Mouse (Mus musculus) neural tube, embryonic 11.5 days (tissue): ENCODE data around the gene Rps6kc1. TPM values are rescaled to one million over a fixed set of nuclear protein-coding genes. Genes with fewer than 3 reads are reported as not detected.

ENCODE experiments used
- ATAC-seq: fragments of 200-750 bp; cut with Nextera tagmentation; 2 replicates; pipeline ENCODE4 v1.8.0; 2017; ENCODE audit warnings: moderate number of reproducible peaks, mild to moderate bottlenecking, moderate TSS enrichment, moderate library complexity; ENCODE audit not compliant: insufficient read depth, low FRiP score, low TSS enrichment
- DNase-seq: peaks from one replicate; pipeline ENCODE4 v3.0.0-alpha.2; 2015; ENCODE audit warnings: low spot score
- H3K27ac ChIP-seq: fragments of 300-500 bp; sonication (generic); 2 replicates; pipeline ENCODE4 v1.5.1; 2014; ENCODE audit warnings: low read depth, mild to moderate bottlenecking, low read length
- H3K27me3 ChIP-seq: fragments of 300-500 bp; sonication (generic); 2 replicates; pipeline ENCODE4 v1.6.1; 2014; ENCODE audit warnings: mild to moderate bottlenecking, low read length, mixed read lengths; ENCODE audit not compliant: control insufficient read depth, insufficient read depth
- H3K36me3 ChIP-seq: fragments of 300-500 bp; sonication (generic); 2 replicates; pipeline ENCODE4 v1.6.1; 2014; ENCODE audit warnings: mild to moderate bottlenecking, low read length, moderate library complexity, mixed read lengths; ENCODE audit not compliant: control insufficient read depth, insufficient read depth
- H3K4me1 ChIP-seq: fragments of 300-500 bp; sonication (generic); 2 replicates; pipeline ENCODE4 v1.6.1; 2014; ENCODE audit warnings: low read length, mixed read lengths; ENCODE audit not compliant: control insufficient read depth, insufficient read depth
- H3K4me2 ChIP-seq: fragments of 300-500 bp; sonication (generic); 2 replicates; pipeline ENCODE4 v1.6.1; 2014; ENCODE audit warnings: low read depth, mild to moderate bottlenecking, moderate library complexity
- H3K4me3 ChIP-seq: fragments of 300-500 bp; sonication (generic); 2 replicates; pipeline ENCODE4 v1.5.1; 2014; ENCODE audit warnings: low read depth, low read length
- H3K9ac ChIP-seq: fragments of 300-500 bp; sonication (generic); 2 replicates; pipeline ENCODE4 v1.6.1; 2014; ENCODE audit warnings: mild to moderate bottlenecking, low read length
- H3K9me3 ChIP-seq: fragments of 300-500 bp; sonication (generic); 2 replicates; pipeline ENCODE4 v1.6.1; 2016; ENCODE audit warnings: low read length; ENCODE audit not compliant: control insufficient read depth
- WGBS: fragments of 180-500 bp; shearing (Covaris S2); extraction: QIAGEN DNeasy Blood & Tissue Kit; methylation state at CpG from one replicate; pipeline ENCODE4 v1.1.7; 2014; 5-methylcytosine and 5-hydroxymethylcytosine counted together
- polyA plus RNA-seq: library from polyadenylated mRNA; unstranded; fragments of >200 nt; fragmentation: Nextera tagmentation; extraction: Ambion mirVana; gene quantifications from 2 replicates; pipeline ENCODE4 v1.2.1, GENCODE M21; 2014

Rps6kc1 gene
- polyA plus RNA-seq, 1 experiment from 2014 or later: 22.5 TPM

- peaks cover 2% of the 10 kb centered on the region; the same call in 1 of the 2 replicates for H3K36me3 ChIP-seq
- H3K27me3 ChIP-seq: no peaks in the 10 kb centered on the region
- no peak overlapping the region for H3K4me3 ChIP-seq
- no peaks in the 10 kb centered on the region for H3K9me3 ChIP-seq
- DNase-seq (no peak), ATAC-seq (no peak)
- no peaks in the 10 kb centered on the region for H3K4me1 ChIP-seq
- no peak overlapping the region for H3K4me2 ChIP-seq
- WGBS: 91% methylated on average over 5 of the region's 5 CpGs
- no peak overlapping the region for H3K9ac ChIP-seq
- H3K27ac ChIP-seq: no peak overlapping the region
Measured at GRCm38 (mm10) chr1:190861626-190862025, 49.9 kb downstream of the Rps6kc1 start.

- H3K4me2 ChIP-seq: no peak overlapping the region
- no peak overlapping the region for H3K4me3 ChIP-seq
- DNase-seq (no peak), ATAC-seq (no peak)
- no peaks in the 10 kb centered on the region for H3K27me3 ChIP-seq
- no peak overlapping the region for H3K27ac ChIP-seq
- WGBS: 55% methylated on average over 3 of the region's 3 CpGs
- no peaks in the 10 kb centered on the region for H3K4me1 ChIP-seq
- no peaks in the 10 kb centered on the region for H3K36me3 ChIP-seq
- no peaks in the 10 kb centered on the region for H3K9me3 ChIP-seq
- no peak overlapping the region for H3K9ac ChIP-seq
Measured at GRCm38 (mm10) chr1:190854465-190854864, 57.1 kb downstream of the Rps6kc1 start.

DNA sequence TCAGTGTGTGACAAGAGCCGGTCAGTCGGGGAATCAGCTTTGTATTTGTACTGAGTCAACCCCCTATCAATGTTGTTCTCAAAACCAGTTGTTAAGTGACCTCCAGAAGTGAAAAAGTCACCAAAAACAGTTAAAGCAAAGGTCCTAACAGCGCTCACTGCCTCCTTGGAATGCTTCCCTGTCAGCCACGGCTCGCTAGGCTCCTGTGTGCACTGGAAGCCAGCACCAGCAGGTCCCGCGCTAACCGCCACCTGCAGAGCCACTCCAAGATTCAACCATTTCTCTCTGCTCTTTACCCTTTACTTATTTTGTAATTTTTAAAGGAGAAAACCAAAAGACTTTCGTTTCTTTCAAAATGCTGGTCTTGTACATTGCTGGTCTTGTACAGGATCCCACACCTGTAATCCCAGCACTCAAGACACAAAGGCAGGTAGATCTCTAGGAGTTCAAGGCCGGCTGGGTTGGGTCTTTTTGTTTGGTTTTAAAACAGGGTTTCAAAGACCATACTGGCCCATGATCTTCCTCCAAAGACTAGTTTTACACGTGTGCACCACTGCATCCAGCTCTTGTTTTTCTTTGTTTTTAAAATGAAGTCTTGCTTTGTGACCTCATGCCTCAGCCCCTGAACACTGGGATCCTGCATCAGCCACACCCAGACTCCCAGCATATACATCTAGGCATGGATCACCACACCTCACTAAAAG lies 62.3 kb downstream of the Rps6kc1 start:
- WGBS: 67% methylated on average over 11 of the region's 11 CpGs
- ATAC-seq: no peak
- no peak for DNase-seq

DNA sequence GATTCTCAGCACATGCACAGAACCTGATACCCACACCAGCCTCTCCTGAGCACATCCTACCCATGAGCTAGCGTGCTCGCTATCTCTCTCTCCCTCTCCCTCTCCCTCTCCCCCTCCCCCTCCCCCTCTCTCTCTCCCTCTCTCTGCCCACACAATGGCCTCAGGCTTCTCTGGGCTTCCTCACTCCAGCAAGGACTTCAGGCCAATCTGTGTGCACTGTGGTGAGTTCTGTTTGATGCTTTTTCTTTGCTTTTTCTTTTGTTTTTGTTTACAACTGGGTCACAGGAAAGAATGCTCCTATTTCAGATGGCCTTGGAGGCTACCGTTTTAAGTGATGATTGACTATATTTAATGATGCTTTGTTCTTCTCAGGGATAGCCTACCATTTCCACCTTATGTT lies 62.9 kb downstream of the Rps6kc1 start:
- Histone ChIP-seq H3K4me1 (peaks cover 6% of the 10 kb centered on the region; the same call in 1 of the 2 replicates), H3K9ac (no peak overlapping the region), H3K9me3 (no peaks in the 10 kb centered on the region), H3K27ac (no peak overlapping the region), H3K27me3 (no peaks in the 10 kb centered on the region), H3K4me2 (no peak overlapping the region), H3K4me3 (no peak overlapping the region), H3K36me3 (no peaks in the 10 kb centered on the region)
- DNase-seq: peak; percentile 35
- WGBS: 46% methylated on average over 3 of the region's 3 CpGs
- no peak for ATAC-seq

More for the DNA sequence above, 62.3 kb downstream of the Rps6kc1 start:
- Histone ChIP-seq H3K4me2 (no peak overlapping the region), H3K27me3 (no peaks in the 10 kb centered on the region), H3K9me3 (no peaks in the 10 kb centered on the region), H3K9ac (no peak overlapping the region), H3K36me3 (no peaks in the 10 kb centered on the region), H3K4me3 (no peak overlapping the region), H3K27ac (no peak overlapping the region), H3K4me1 (peaks cover 6% of the 10 kb centered on the region; the same call in 1 of the 2 replicates)

- no peak overlapping the region for H3K9ac ChIP-seq
- no peaks in the 10 kb centered on the region for H3K36me3 ChIP-seq
- H3K4me2 ChIP-seq: no peak overlapping the region
- H3K9me3 ChIP-seq: no peaks in the 10 kb centered on the region
- H3K4me1 ChIP-seq: peaks cover 6% of the 10 kb centered on the region; the same call in 1 of the 2 replicates
- no peaks in the 10 kb centered on the region for H3K27me3 ChIP-seq
- no peak overlapping the region for H3K4me3 ChIP-seq
- no peak for ATAC-seq
- 88% methylated on average over 3 of the region's 3 CpGs for WGBS
- H3K27ac ChIP-seq: no peak overlapping the region
- no peak for DNase-seq
Measured at GRCm38 (mm10) chr1:190846956-190847355, 64.6 kb downstream of the Rps6kc1 start.

DNA sequence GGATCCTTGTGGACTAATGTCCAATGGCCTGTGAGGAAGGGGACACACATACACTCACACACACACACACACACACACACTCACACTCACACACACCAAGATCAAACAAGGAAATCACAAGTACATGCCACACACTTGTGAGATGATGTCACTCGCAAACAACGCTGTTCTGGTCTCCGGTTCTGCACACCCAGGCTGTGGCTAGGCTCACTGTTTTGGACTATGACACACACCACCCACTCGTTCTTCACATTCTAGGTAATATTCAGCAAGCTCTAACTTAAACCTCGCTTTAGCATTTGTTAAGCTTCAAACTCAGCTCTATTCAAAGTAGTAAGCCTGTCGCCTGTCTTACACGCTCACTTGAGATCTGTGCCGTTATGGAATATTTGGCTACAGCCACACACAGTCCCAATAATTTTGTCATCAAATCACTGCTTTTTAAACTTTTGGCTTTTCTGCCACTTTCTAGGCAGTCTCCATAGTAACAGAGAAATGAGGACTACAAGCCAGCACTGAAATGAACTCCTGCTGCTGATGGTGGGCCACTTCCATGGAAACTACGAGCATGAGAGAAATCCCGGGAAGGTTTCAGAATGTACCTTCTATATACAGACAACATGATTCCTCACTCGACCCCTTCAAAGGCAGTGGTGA lies 65.4 kb downstream of the Rps6kc1 start:
- Histone ChIP-seq H3K9me3 (no peaks in the 10 kb centered on the region), H3K27me3 (no peaks in the 10 kb centered on the region), H3K36me3 (no peaks in the 10 kb centered on the region), H3K4me1 (peaks cover 6% of the 10 kb centered on the region; the same call in 1 of the 2 replicates), H3K4me2 (no peak overlapping the region), H3K9ac (no peak overlapping the region), H3K4me3 (no peak overlapping the region), H3K27ac (no peak overlapping the region)
- ATAC-seq (no peak), DNase-seq (no peak)
- WGBS: 92% methylated on average over 11 of the region's 11 CpGs

- Histone ChIP-seq H3K9ac (no peak overlapping the region), H3K4me3 (no peak overlapping the region), H3K27ac (no peak overlapping the region), H3K9me3 (no peaks in the 10 kb centered on the region), H3K36me3 (no peaks in the 10 kb centered on the region), H3K4me2 (no peak overlapping the region), H3K4me1 (peaks cover 6% of the 10 kb centered on the region; the same call in 1 of the 2 replicates), H3K27me3 (no peaks in the 10 kb centered on the region)
- DNase-seq (no peak), ATAC-seq (no peak)
- 85% methylated on average over 4 of the region's 4 CpGs for WGBS
Measured at GRCm38 (mm10) chr1:190845419-190845818, 66.2 kb downstream of the Rps6kc1 start.

GRCm38 (mm10) chr1:190844356-190844755 lies 67.2 kb downstream of the Rps6kc1 start:
- no peak for DNase-seq
- Histone ChIP-seq H3K36me3 (no peaks in the 10 kb centered on the region), H3K9ac (no peak overlapping the region), H3K27ac (no peak overlapping the region), H3K4me1 (peaks cover 6% of the 10 kb centered on the region; the same call in 1 of the 2 replicates), H3K27me3 (no peaks in the 10 kb centered on the region), H3K9me3 (no peaks in the 10 kb centered on the region), H3K4me2 (no peak overlapping the region), H3K4me3 (no peak overlapping the region)
- no peak for ATAC-seq
- WGBS: 88% methylated on average over 11 of the region's 11 CpGs

GRCm38 (mm10) chr1:190836046-190836445 lies 75.5 kb downstream of the Rps6kc1 start:
- H3K4me2 ChIP-seq: no peak overlapping the region
- no peak overlapping the region for H3K4me3 ChIP-seq
- no peaks in the 10 kb centered on the region for H3K9me3 ChIP-seq
- no peak for ATAC-seq
- WGBS: 89% methylated on average over 2 of the region's 2 CpGs
- no peak overlapping the region for H3K27ac ChIP-seq
- H3K36me3 ChIP-seq: no peaks in the 10 kb centered on the region
- DNase-seq: no peak
- H3K4me1 ChIP-seq: no peaks in the 10 kb centered on the region
- no peaks in the 10 kb centered on the region for H3K27me3 ChIP-seq
- no peak overlapping the region for H3K9ac ChIP-seq
